Mouse (Mus musculus) gastrocnemius, postnatal 4 days (tissue): Measurements from ENCODE around the gene Abcb10. TPM values are rescaled to one million over a fixed set of nuclear protein-coding genes. Genes with fewer than 3 reads are reported as not detected.
"Not testable (repeated sequence)": the region's sequence is repeated elsewhere in the genome, so short reads cannot be mapped to it uniquely, and the experiment has no call there.

Source experiments
- DNase-seq, 2 experiments: peaks; one replicate each; pipeline ENCODE4 v3.0.0; 2021 to 2022; ENCODE audit warnings: low spot score in 2 of 2, mixed read lengths in 2 of 2
- total RNA-seq, 2 experiments: library from RNA; stranded (reverse); gene quantifications; 2 replicates each; pipeline ENCODE4 v1.2.3; 2021

Abcb10 gene
- total RNA-seq, 2 experiments from 2014 or later: 14.0 to 15.5 TPM

- DNase-seq: peak; percentile 21 to 27
Measured at GRCm38 (mm10) chr8:123982291-123982793, 580 bp downstream of the Abcb10 start.

DNA sequence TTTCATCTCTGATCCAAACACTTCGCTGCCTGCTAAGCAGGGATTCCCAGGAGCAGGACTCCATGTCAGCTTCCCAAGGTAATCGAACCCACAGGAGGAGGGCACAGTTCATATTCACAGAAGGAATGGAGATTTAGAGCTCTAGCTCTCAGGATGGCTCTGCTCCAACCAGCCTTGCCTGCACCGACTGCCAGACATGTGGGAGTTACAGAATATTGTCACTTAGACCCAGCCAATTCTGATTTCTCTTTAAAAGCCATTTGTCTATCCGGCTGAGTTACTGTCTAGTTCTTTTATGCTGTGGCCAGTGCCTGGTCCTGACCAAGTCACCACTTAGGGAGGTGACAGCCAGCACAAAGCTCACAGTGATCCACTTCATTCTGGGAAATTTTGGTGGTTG lies 1.2 kb downstream of the Abcb10 start:
- DNase-seq: no peak

GRCm38 (mm10) chr8:123980239-123980638 lies 2.7 kb downstream of the Abcb10 start:
- DNase-seq: no peak

GRCm38 (mm10) chr8:123978926-123979325 lies 4.0 kb downstream of the Abcb10 start:
- DNase-seq: no peak

- DNase-seq: no peak
Measured at GRCm38 (mm10) chr8:123978166-123978838, 4.6 kb downstream of the Abcb10 start.

GRCm38 (mm10) chr8:123977499-123977898 lies 5.4 kb downstream of the Abcb10 start:
- DNase-seq: no peak

GRCm38 (mm10) chr8:123973495-123973894 lies 9.4 kb downstream of the Abcb10 start:
- DNase-seq: no peak

DNA sequence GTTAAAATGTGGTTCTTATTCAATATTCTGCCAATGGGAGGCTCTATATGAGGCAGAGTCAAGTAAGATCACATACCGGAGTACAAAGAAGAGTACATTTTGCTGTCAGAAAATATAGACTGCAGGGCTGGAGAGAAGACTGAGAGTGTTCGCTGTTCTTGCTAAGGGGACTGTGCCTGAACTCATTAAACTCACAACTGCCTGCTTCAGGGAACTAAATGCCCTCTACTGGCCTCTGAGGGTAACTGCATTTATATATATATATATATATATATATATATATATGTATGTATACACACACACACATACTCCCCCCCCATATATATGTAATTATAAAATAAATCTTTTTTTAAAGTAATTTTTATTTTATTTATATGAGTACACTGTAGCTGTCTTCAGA lies 16.0 kb downstream of the Abcb10 start:
- DNase-seq: no peak

DNA sequence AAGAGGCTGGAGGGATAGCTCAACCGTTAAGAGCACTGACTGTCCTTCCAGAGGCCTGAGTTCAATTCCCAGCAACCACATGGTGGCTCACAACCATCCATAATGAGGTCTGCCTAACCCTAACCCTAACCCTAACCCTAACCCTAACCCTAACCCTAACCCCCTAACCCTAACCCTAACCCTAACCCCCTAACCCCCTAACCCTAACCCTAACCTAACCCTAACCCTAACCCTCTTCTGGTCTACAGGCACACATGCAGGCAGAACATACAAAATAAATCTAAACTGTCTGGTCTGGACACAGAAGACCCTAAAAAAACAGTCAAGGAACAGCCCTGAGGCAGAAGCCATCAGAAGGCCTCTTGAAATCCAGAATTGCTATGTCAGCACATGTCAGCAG lies 21.6 kb downstream of the Abcb10 start:
- no peak for DNase-seq

DNA sequence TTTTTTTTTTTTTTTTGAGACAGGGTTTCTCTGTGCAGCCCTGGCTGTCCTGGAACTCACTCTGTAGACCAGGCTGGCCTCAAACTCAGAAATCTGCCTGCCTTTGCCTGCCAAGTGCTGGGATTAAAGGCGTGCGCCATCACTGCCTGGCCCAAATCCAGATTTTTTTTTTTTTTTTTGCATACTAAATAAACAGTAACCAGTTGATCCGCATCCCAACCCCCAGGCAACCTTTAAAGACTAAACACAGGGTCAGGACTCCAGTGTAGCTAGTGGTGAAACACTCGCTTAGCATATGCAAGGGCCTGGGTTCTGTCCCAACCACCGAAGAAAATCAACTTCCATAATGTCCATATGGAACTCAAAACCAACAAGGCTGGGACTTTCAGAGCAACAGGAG lies 22.4 kb downstream of the Abcb10 start:
- not testable (repeated sequence) for DNase-seq

- no peak for DNase-seq
Measured at GRCm38 (mm10) chr8:123960056-123960455, 22.9 kb downstream of the Abcb10 start.

DNA sequence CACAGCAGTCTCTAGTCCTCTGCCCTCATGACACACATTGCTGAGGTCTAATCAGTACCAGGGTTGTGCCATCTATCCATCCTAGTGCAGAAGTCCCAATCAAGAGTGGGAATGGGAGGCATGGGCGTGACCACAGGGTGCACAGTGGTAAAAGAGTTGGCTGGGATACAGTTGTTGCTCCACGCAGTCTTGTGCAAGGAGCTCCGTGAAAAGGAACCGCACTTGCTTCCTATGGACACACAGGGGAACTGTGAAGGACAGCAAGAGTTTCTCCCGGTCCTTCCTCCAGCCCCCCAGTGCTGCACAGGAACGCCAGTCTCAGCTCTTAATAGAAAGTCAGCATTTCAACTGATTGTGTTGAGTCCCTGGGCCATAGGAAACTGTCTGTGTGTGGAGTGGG lies 23.4 kb downstream of the Abcb10 start:
- DNase-seq: no peak

GRCm38 (mm10) chr8:123958130-123958529 lies 24.8 kb downstream of the Abcb10 start:
- no peak for DNase-seq

- no peak for DNase-seq
Measured at GRCm38 (mm10) chr8:123954246-123954645, 28.7 kb downstream of the Abcb10 start.

- DNase-seq: no peak
Measured at GRCm38 (mm10) chr8:123953686-123954085, 29.2 kb downstream of the Abcb10 start.

DNA sequence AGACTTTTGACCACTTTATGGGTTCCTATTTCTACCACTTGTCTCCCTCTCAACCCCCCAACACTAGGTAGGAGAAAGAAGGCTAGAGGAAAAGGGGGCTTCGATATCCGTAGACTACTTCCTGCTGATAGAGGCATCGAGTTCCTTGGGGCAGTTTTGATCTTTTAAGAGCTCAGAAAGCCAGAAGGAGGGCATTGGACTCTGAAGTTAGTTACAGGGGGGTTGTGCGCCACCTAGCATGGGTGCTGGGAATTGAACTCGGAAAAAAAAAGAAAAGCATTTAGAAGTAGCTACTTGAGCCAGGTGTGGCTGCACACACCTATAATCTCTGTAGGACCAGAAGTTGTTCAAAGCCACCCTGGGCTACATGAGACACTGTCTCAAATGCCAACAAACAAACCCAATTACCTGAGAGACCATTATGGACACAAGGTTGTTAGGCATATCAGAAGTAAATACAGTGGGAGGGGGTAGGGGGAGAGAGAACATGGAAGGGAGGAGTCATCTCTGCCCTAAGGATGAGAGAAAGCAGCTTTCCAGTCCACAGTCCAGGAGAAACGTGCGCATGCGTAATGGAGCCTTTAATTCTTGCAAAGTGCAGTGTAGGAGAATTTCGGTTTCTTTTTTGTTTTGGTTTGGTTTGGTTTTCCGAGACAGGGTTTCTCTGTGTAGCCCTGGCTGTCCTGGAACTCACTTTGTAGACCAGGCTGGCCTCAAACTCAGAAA lies 32.7 kb downstream of the Abcb10 start:
- DNase-seq: peak in 1 of 2 experiments; percentile 37

DNA sequence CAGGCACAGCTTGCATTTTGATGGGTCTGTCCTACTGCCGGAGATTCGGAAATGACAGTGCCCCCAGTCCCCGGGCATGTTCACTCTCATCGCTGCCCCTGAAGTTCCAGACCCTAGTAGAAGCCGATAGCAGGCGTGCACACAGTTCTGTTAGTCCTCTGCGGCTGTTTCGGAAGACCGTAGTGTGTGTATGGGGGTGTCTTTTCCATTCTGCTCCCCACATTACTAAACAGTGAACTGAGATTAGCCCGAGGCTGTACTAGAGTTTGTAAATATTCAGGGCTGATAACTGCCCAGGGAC lies 33.3 kb downstream of the Abcb10 start:
- DNase-seq: no peak

DNA sequence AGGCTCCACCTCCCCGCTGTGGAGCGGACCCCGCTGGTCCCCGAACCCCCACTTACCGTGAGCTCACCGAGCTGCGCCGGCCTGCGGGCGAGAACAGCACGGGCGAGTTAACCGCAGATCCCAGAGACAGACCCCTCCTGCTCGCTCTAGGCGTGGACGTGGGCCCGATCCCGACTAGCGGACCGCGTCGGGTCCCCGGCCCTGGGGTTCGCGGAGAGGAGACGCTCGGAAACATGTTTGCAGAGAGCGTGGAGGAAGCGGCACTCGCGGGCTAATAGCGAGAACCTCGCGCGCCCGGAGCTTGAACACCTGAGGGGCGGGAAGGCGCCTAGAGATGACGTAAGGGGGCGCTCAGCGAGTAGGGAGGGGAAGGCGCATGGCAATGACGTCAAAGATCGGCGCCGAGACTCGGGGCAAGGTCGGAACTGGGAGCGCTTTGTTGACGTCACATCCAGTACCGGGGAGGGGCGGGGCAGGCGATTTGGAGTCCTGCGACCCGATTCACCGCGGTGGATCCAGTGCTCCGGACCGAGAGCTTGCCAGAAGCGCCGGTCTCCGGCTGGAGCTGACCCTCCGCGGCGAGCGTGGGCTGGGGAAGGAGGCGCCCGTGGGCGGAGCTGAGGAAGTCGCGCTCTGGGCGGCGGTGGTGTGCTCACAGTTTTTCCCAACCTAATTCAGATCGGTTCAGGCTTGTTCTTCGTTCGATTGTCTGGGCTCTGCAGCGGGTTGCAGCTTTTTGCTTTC lies 33.8 kb downstream of the Abcb10 start, which contains the start of gene Nup133:
Nup133 (minus strand) TSS at position 324 of the 744 bp plus-strand sequence.
- peak; percentile 100 for DNase-seq

DNA sequence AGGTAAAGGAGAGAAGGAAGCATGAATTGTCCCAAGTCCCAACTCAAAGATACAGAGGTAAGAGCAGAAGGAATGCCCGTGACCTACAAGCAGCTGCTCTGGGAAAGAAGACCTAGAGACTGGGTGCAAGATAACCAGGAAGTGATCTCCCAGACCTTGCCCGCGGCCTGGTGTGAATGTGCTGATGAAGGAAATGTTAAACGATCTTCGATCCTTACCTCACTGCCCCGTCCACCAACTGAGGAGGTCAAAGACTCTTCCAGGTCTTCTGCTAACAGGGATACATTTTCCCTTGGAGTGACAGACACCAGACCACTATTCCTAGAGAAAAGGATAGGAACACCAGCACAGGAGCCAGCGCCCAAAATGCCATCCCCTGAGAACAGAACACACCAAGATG lies 53.9 kb downstream of the Abcb10 start:
- DNase-seq: no peak

GRCm38 (mm10) chr8:123925671-123926070 lies 57.3 kb downstream of the Abcb10 start:
- DNase-seq: no peak

DNA sequence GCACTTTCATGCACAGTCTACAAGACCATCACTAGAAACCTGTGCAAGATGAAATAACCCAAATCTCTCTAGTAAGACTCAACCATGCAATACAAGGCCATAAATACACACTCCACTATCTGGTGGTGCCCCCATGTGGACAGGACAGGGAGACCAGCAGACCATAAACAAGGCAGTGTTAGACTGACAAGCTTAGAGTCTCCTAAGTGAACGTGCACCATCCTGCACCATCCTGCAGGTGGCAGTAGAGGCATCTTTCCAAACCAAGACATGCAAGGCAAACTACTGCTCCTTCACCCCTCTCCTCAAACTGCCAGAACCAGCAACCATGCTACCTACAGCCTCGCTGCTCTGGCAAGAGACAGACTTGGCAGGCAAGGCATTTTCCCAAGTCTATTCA lies 58.2 kb downstream of the Abcb10 start:
- DNase-seq: peak; percentile 45 to 73

DNA sequence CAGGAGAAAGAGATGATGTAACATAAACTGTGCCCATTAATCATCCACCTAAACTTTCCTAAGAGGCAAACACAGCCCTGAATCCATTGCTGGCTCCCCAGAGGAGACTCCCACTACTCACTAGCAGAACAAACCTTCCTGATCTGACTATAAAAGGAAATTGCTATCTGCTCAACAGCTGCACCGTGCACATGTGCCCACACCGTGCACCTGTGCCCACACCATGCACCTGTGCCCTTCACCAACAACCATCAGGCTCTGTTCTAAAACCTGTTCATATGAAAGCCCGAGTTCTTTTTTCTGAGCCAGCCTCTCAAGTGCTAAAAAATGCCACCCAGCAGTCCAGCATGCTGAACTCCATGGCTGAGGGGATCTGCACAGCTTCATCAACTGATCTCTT lies 68.3 kb downstream of the Abcb10 start:
- no peak for DNase-seq
